Mouse (Mus musculus): ENCODE measurements around the gene Tbata.

DNA sequence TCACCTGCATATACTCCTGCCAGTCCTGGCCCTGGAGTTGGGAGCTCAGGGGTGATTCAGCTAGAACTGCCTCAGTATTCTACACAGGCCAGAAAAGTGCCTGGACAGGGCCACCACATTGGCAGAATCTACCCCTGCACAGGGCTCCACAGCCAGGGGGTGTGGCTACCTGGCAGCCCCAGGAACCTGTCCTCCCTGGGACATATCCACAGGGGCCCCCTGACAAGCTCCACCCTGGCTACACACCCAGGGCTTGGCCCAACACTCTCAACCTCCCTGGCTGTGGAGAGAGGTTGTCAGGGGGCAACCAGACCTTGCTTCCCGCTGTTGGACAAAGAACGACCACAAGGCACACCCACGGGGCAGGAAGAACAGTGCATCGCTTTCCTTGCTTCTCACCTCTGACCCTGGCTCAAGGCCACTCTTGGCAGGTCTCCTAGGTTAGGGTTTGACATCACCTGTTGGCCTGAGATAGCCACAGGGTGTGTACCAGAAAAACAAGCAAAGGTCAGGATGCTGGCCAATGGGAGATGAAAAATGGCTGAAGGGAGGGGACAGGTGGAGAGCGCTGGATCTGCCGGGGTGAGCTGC lies 64.0 kb downstream of the Tbata start:
- TF ChIP-seq CTCF (IDR thresholded peaks at IDR 0.05; ENCODE audit: borderline replicate concordance, control insufficient read depth, extremely low read depth, insufficient read depth, low read length, poor library complexity) (no peak), POLR2A (IDR thresholded peaks at IDR 0.05; ENCODE audit: control insufficient read depth, extremely low read depth, insufficient read depth, low read length, poor library complexity) (no peak)

All from thymus, adult 2 months (tissue).